Mouse (Mus musculus): ENCODE measurements around the gene Ugt8a. TPM values are rescaled to one million over a fixed set of nuclear protein-coding genes. Genes with fewer than 3 reads are reported as not detected.

Ugt8a gene
- 0.04 TPM in 1 of 2 replicates, not detected in the other for polyA plus RNA-seq (2016; fragmentation: Nextera tagmentation; extraction: Ambion mirVana)

DNA sequence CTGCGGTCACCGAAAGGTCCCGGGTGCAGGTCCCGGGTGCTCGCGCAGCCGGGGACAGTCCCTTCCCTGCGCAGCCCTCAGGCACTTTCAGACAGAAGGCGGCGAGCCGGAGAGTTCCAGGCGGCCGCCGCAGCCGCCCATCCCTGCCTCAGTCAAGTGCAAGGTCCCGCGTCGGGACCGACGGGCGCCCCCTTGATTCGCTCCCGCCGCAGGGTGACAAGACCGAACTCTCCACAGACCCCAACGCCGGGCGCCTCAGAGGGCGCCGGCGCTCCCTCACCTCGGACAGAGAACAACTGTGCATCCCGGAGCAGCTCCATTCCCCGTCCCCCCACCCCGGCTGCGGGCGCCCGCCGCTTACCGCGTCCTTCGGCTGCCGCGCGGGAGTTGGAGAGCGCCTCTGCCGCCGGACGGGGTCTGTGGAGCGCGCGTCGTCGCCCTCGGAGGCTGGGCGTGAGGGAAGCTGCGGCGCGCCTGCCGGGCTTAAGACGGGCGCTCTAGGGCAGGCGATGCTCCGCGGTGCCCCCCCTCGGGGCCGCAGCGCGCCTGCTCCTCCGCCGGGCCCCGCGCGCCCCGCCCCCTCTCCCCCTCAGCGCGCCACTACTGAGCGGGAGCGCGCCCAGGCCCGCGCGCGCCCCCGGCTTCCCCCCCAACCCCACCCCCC lies at the start of gene Ugt8a:
Gene Ugt8a (minus strand): TSS at position 528 of the 664 bp plus-strand sequence.
- Histone ChIP-seq H3K4me3 (peak within 1 kb of the TSS; percentile 48), H3K4me1 (0 out of 2 replicates have a peak, but pooled peaks cover 5% of the 10 kb centered on the region), H3K27me3 (replicated peaks) (peaks cover 27% of the 10 kb centered on the region), H3K27ac (no peak within 1 kb of the TSS), H3K36me3 (no peaks in the 10 kb centered on the region), H3K9ac (no peak within 1 kb of the TSS), H3K4me2 (peak within 1 kb of the TSS; percentile 68), H3K9me3 (replicated peaks) (no peaks in the 10 kb centered on the region)
- WGBS (ENCODE audit: insufficient replicate concordance) = under 1% methylated on average over 65 of the region's 85 CpGs
- ATAC-seq = peak; percentile 30; the same call in 1 of the 2 replicates

DNA sequence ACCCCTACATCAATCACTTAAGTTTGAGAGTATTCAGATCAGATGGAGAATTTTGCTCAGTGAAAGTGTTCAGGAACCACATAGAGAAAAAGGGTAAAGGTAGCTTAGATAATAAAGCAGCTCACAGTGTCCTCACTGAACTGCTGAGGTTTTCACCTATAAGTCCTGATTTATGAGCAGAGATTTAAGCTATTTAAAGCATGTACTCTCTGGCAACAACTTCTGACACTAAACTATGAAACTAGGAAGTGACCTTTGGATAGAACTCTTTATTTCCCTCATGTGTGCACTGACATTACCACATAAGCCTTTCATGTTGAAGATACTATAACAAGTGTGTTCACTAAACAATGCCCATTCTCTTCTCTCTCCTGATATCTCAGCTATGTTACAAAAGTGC lies 48.2 kb upstream of the Ugt8a start:
- ATAC-seq = no peak
- no peak overlapping the region for H3K4me2 ChIP-seq
- no peaks in the 10 kb centered on the region for H3K36me3 ChIP-seq
- H3K4me1 ChIP-seq = no peaks in the 10 kb centered on the region
- no peaks in the 10 kb centered on the region for H3K27me3 ChIP-seq (replicated peaks)
- H3K4me3 ChIP-seq = no peak overlapping the region
- no peaks in the 10 kb centered on the region for H3K9me3 ChIP-seq (replicated peaks)
- no peak overlapping the region for H3K9ac ChIP-seq
- no peak overlapping the region for H3K27ac ChIP-seq

DNA sequence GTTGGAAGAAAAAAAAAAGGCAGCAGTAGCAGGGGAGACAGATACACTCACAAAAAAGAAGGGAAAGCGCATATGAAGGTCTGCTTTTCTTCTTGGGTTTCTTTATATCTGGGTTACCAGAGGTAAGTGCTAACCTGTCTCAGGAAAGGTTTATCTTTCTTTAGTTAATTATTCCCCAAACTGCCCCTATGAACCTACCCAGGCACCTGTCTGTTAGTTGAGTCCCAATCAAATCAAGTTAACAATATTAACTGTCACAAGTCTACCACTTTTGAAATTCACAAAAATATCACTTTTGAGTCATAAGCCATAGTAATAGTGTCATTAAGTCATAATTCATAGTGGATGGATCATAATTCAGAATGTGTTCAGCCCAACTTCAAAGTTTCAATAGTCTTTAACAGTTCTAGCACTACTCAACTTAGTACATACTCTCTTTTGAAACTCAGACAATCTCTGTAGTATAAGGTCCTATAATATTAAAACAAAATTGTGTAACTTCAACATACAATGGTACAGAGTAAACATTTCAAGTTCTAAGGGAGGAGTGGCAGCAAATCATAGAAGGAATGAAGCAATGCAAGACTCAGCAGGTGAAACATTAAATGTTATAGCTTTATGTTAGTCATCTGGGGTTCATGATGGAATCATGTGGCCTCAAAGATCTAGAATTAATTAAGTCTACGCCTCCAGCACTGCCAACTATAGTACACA lies 45.4 kb upstream of the Ugt8a start:
- no peaks in the 10 kb centered on the region for H3K27me3 ChIP-seq (replicated peaks)
- H3K36me3 ChIP-seq = no peaks in the 10 kb centered on the region
- 59% methylated on average over 2 of the region's 2 CpGs for WGBS (ENCODE audit: insufficient replicate concordance)
- no peaks in the 10 kb centered on the region for H3K4me1 ChIP-seq
- no peak overlapping the region for H3K9ac ChIP-seq
- no peak for ATAC-seq
- no peaks in the 10 kb centered on the region for H3K9me3 ChIP-seq (replicated peaks)
- H3K4me2 ChIP-seq = no peak overlapping the region
- H3K4me3 ChIP-seq = no peak overlapping the region
- H3K27ac ChIP-seq = no peak overlapping the region

DNA sequence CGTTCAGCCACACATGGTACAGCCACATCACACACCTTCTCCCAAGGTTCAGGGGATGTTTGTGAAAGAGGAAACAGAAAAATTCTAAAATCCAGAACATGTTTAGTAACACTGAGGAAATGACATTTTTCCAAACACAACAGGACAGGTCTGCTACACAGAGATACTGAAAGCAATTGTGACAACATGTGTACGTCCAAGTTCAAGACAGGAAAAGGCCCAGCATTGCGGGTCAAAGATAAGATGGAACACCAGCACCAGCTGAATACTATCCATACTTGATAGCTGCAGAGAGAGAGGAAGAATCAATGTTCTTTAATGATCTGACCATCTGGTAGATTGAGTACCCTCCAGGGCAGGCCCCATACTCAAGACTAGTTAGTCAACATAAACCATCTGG lies 41.1 kb upstream of the Ugt8a start:
- H3K4me3 ChIP-seq = no peak overlapping the region
- H3K27me3 ChIP-seq (replicated peaks) = no peaks in the 10 kb centered on the region
- H3K4me2 ChIP-seq = no peak overlapping the region
- H3K9me3 ChIP-seq (replicated peaks) = no peaks in the 10 kb centered on the region
- no peak overlapping the region for H3K27ac ChIP-seq
- WGBS (ENCODE audit: insufficient replicate concordance) = 41% methylated on average over 3 of the region's 3 CpGs
- H3K36me3 ChIP-seq = no peaks in the 10 kb centered on the region
- H3K4me1 ChIP-seq = no peaks in the 10 kb centered on the region
- 0 out of 2 replicates have a peak, but pooled peaks have one; percentile 46 for ATAC-seq
- H3K9ac ChIP-seq = no peak overlapping the region

DNA sequence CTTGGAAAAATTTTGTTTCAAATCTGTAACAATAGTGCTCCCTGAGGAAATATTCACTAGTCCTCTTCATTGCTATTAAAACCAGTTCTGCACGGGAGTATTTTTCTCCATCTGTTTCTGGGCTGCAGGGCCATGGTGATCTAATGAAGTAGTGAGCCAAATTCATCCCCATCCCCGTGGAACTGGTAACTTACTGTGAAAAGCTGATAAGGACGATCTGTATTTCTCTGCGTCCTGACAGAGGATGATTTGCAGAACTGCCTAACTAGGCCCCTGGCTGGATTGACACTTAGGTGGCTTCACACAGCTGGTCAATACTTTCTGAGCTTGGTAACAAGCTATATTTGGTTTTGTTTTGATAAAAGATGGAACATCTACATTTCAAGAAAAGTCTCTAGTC lies 37.5 kb upstream of the Ugt8a start:
- WGBS (ENCODE audit: insufficient replicate concordance) = 20% methylated on average over 4 of the region's 4 CpGs
- no peaks in the 10 kb centered on the region for H3K36me3 ChIP-seq
- no peak overlapping the region for H3K4me3 ChIP-seq
- H3K27me3 ChIP-seq (replicated peaks) = no peaks in the 10 kb centered on the region
- H3K4me2 ChIP-seq = no peak overlapping the region
- no peak overlapping the region for H3K27ac ChIP-seq
- H3K9me3 ChIP-seq (replicated peaks) = no peaks in the 10 kb centered on the region
- H3K9ac ChIP-seq = no peak overlapping the region
- ATAC-seq = peak; percentile 66; the same call in 1 of the 2 replicates
- no peaks in the 10 kb centered on the region for H3K4me1 ChIP-seq

DNA sequence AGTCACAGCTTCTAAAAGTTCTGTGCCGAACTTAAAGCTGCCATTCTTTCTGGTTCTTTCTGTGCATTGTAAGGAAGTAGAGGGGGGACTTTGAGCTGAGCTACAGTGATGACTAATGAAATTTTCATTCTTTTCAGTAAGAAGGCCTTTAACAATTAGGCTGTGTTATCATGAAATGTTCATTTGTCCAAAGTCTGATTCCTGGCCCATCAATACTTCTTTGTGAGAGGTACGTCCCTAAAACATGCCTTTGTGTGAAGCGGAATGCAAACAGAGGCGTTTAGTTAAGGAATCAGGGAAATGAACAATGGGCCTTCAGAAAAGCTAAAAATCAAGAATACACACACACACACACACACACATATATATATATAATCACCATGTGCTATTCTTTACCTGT lies 31.0 kb upstream of the Ugt8a start:
- H3K27me3 ChIP-seq (replicated peaks) = no peaks in the 10 kb centered on the region
- WGBS (ENCODE audit: insufficient replicate concordance) = 73% methylated on average over 4 of the region's 4 CpGs
- no peak overlapping the region for H3K9ac ChIP-seq
- no peaks in the 10 kb centered on the region for H3K4me1 ChIP-seq
- no peaks in the 10 kb centered on the region for H3K36me3 ChIP-seq
- no peak overlapping the region for H3K4me2 ChIP-seq
- H3K9me3 ChIP-seq (replicated peaks) = no peaks in the 10 kb centered on the region
- H3K4me3 ChIP-seq = no peak overlapping the region
- no peak overlapping the region for H3K27ac ChIP-seq
- no peak for ATAC-seq

DNA sequence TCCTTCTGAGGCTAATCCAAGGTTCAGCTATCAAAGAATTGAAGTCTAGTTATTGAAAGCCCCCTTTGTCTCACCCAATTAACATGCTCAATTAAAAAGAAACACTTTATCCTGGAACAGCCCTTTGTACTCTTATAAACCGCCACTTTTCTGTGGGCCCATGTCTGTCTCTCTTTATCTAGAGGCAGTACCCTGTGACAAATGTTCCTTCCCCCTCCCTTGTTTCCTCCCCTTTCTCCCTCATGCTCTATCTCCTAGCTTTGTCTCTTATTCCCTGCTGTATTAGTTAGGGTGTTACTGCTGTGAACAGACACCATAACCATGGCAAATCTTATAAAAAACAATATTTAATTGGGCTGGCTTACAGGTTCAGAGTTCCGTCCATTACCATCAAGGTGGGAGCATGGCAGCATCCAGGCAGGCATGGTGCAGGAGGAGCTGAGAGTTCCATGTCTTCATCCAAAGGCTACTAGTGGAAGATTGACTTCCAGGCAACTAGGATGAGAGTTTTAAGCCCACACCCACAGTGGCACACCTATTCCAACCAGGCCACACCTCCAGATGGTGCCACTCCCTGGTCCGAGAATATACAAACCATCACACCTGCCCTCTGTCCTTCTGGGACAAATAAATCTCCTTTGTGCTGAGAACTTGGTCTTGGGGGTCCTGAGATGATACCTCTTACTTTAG lies 17.9 kb upstream of the Ugt8a start:
- WGBS (ENCODE audit: insufficient replicate concordance) = 64% methylated on average over 3 of the region's 3 CpGs

DNA sequence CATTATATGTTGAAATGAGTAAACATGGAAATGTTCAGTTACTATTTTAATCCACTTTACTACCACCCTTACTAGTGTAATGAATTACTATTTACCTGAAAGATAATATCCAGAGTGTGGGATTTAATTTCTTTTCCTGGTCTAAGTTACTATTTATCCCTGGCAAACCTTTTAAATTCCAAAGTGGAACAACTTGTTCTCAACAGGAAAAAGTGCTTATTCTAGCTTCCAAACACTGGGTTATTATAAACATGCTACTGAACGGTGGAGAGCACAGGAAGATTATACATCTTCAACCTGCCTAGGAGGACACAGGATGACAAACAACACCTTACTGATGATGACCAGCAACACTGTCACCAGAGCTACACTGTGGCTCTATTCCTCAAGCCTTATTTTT lies 16.5 kb upstream of the Ugt8a start:
- Histone ChIP-seq H3K9ac (no peak overlapping the region), H3K4me2 (no peak overlapping the region), H3K27ac (no peak overlapping the region), H3K27me3 (replicated peaks) (no peaks in the 10 kb centered on the region), H3K4me3 (no peak overlapping the region), H3K9me3 (replicated peaks) (no peaks in the 10 kb centered on the region), H3K36me3 (no peaks in the 10 kb centered on the region), H3K4me1 (no peaks in the 10 kb centered on the region)
- 66% methylated on average over 1 of the region's 1 CpGs for WGBS (ENCODE audit: insufficient replicate concordance)
- ATAC-seq = no peak

More for the DNA sequence above, 17.9 kb upstream of the Ugt8a start:
- no peak overlapping the region for H3K27ac ChIP-seq
- no peaks in the 10 kb centered on the region for H3K4me1 ChIP-seq
- H3K27me3 ChIP-seq (replicated peaks) = no peaks in the 10 kb centered on the region
- no peak overlapping the region for H3K4me3 ChIP-seq
- no peak overlapping the region for H3K9ac ChIP-seq
- H3K36me3 ChIP-seq = no peaks in the 10 kb centered on the region
- ATAC-seq = no peak
- H3K4me2 ChIP-seq = no peak overlapping the region
- no peaks in the 10 kb centered on the region for H3K9me3 ChIP-seq (replicated peaks)

DNA sequence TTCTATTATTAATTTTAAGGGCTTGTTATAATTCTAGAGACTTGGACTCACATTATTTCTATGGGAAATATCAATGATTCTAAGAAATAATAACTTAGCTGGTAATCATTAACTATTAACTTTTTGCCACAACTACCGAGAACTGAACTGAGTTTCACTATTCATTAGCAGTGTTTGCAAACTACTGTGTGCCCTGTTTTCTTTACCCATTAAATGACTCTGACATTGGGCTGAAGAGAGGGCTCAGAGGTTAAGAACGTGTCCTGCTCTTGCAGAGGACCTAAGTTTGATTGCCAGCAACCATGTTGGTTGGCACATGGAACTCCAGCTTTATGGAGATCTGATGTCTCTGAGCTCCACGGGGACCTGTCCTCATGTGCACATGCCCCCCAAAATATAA lies 2.4 kb upstream of the Ugt8a start:
- H3K27me3 ChIP-seq (replicated peaks) = peaks cover 27% of the 10 kb centered on the region
- H3K4me3 ChIP-seq = no peak overlapping the region
- H3K4me1 ChIP-seq = 0 out of 2 replicates have a peak, but pooled peaks cover 5% of the 10 kb centered on the region
- no peak overlapping the region for H3K4me2 ChIP-seq
- H3K27ac ChIP-seq = no peak overlapping the region
- WGBS (ENCODE audit: insufficient replicate concordance) = 55% methylated on average over 3 of the region's 3 CpGs
- H3K36me3 ChIP-seq = no peaks in the 10 kb centered on the region
- no peak overlapping the region for H3K9ac ChIP-seq
- no peak for ATAC-seq
- no peaks in the 10 kb centered on the region for H3K9me3 ChIP-seq (replicated peaks)

DNA sequence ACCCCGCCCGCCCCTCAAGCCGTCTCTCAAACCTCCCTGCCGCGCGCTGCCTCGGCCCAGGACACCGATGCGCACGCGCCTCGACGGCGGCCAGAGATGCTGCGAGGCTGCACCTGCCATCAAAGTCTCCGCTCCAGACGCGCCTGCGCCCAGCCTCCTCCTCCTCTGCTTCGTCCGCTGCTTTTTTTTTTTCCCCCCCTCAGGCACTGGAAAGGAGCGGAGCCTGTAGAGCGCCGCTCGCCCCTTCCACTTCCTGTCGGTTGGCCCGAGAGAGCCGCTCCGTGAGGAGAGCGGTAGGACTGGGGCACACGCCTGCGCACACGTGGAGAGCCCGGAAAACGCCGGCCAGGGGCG lies 314 bp upstream of the Ugt8a start:
- peak overlapping the region; percentile 68 for H3K4me2 ChIP-seq
- H3K9me3 ChIP-seq (replicated peaks) = no peaks in the 10 kb centered on the region
- H3K27me3 ChIP-seq (replicated peaks) = peaks cover 27% of the 10 kb centered on the region
- H3K36me3 ChIP-seq = no peaks in the 10 kb centered on the region
- H3K9ac ChIP-seq = no peak overlapping the region
- H3K4me3 ChIP-seq = peak overlapping the region; percentile 48
- no peak; the same call in 1 of the 2 replicates for ATAC-seq
- H3K4me1 ChIP-seq = 0 out of 2 replicates have a peak, but pooled peaks cover 5% of the 10 kb centered on the region
- under 1% methylated on average over 32 of the region's 37 CpGs for WGBS (ENCODE audit: insufficient replicate concordance)
- H3K27ac ChIP-seq = no peak overlapping the region

DNA sequence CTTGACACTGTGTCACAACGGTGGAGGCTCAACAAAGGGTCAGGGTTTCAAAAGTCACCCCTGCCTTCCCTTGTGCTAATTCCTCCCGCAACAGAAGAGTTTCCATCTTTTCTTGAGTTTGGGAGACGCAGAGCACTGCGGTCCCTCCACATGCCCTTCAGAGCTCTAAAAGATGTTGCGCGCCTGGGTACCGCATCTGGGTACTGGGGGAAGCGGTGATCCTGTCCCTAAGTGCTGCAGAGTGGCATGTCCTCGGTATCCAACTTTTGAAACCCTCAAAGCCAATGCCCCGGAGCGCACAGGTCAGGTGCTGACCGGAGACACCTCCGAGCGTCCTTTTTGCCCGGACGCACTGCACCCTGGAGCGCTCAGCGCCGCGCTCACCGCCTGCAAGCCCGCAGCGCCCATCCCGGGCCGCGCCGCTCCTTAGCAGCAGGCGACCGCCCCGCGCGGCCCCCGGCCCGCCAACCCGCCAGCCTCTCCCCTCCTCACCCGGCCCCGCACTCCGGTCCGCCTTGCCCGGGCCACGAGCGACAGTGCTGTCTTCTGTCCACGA lies 805 bp downstream of the Ugt8a start:
- H3K27me3 ChIP-seq (replicated peaks) = peaks cover 27% of the 10 kb centered on the region
- no peak overlapping the region for H3K9ac ChIP-seq

DNA sequence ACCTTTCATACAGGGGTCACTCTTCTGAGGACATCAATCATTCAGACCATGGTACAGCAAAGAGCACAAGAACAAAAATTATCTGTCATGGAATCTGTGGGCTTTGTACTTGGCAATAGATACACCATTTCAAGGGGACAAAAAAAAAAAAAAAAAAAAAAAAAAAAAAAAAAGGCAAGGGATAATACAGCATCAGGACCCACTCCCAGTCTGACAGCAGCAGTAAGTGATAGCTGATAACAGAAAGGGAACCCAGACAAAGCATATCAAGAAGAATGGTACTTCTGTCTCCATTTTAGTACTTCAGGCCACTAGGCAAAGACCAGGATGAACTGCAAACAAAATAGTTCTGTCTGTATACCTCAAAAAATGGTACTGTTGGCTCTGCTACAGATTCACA lies 2.6 kb downstream of the Ugt8a start:
- Histone ChIP-seq H3K36me3 (no peaks in the 10 kb centered on the region), H3K27ac (no peak overlapping the region), H3K4me2 (no peak overlapping the region), H3K4me3 (no peak overlapping the region), H3K4me1 (0 out of 2 replicates have a peak, but pooled peaks cover 5% of the 10 kb centered on the region), H3K27me3 (replicated peaks) (peaks cover 27% of the 10 kb centered on the region), H3K9ac (no peak overlapping the region), H3K9me3 (replicated peaks) (no peaks in the 10 kb centered on the region)
- ATAC-seq = no peak

More for the DNA sequence above, 805 bp downstream of the Ugt8a start:
- Histone ChIP-seq H3K36me3 (no peaks in the 10 kb centered on the region), H3K9me3 (replicated peaks) (no peaks in the 10 kb centered on the region), H3K4me3 (peak overlapping the region; percentile 48), H3K4me1 (0 out of 2 replicates have a peak, but pooled peaks cover 5% of the 10 kb centered on the region), H3K27ac (no peak overlapping the region), H3K4me2 (peak overlapping the region; percentile 68)
- 0 out of 2 replicates have a peak, but pooled peaks have one; percentile 27 for ATAC-seq
- 4% methylated on average over 38 of the region's 43 CpGs for WGBS (ENCODE audit: insufficient replicate concordance)

All from liver, embryonic 12.5 days (tissue).